Mouse (Mus musculus) G1E (cell line): Measurements from ENCODE around the gene Gnai3.

ENCODE experiments used
- CTCF ChIP-seq: IDR thresholded peaks from 2 replicates; pipeline ENCODE4 v1.5.1; 2012; ENCODE audit warnings: low read depth, low read length, inconsistent platforms, mixed read lengths
- GATA1 ChIP-seq: IDR thresholded peaks from 2 replicates; pipeline ENCODE4 v1.6.1; 2012; ENCODE audit warnings: borderline replicate concordance, low read length, inconsistent platforms, mixed read lengths

DNA sequence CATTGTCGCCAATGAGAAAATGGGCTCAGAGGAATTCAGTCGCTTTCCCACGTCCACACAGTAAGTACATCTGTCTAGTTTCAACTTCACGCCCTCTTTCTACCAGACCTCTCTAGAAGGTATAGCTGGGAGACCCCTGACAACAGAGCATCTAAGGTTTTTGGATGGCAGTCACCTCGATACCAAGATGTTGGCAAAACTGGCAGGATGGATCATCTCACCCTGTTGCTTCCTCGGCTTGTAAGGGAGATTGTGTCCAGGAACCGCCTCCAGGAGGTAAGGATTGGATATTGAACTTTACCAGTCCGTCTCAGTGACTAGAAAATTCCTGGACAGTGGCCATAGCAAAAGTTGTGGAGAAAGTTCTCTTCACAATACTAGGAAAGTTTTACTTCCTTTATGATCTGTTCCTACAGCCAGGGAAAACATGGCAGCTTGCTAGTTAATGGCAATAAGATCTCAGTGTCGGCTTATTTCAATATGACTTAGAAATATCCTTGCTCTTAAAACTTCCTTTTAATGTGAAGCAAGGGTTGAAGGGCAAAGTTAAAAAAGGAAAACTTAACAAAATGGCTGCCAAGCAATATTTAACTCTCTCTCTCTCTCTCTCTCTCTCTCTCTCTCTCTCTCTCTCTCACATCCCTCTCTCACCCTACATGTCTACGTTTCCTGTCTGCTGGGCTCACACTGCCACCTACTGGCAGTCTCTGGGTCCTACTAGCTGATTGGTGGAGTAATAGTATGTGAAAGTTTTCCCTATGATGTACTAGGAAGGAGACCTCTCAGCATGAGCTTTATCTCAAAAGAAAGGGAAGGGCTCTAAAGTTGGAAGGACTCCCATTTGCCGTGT is 1.7 kb upstream of the Gnai3 start:
- TF ChIP-seq CTCF (peak; percentile 60), GATA1 (no peak)
